In genomic region chr17:25885636-25886035, GRCm38 (mm10) we compare ENCODE assay signal across 9 mouse cellular contexts. TPM values are rescaled to one million over a fixed set of nuclear protein-coding genes. Genes with fewer than 3 reads are reported as not detected.
DNase-seq lines count a peak whose midpoint lies in the region; ATAC-seq and TF ChIP-seq lines count a peak whose summit lies in the region.
"Had no signal": no experiment of that assay in that cellular context is flagged by ENCODE, and none has a peak within 500 bp of the region (broad histone marks: within the 10 kb centered on the region; RNA-seq: fewer than 3 reads in every experiment).

No protein-coding gene starts in this region.

- no peak overlapping the region for H3K27ac ChIP-seq in layer of hippocampus, adult 2 months
- no peak overlapping the region for H3K27ac ChIP-seq in midbrain, postnatal 0 days (ENCODE audit: low read depth, low read length)
- H3K27ac ChIP-seq: hindbrain, embryonic 13.5 days had no signal

- H3K27me3 ChIP-seq in E14TG2a.4 (ENCODE audit: insufficient read depth, low read length), result no peaks in the 10 kb centered on the region
- no peaks in the 10 kb centered on the region for H3K27me3 ChIP-seq in midbrain, postnatal 0 days (ENCODE audit: insufficient read depth, low read length)
- H3K27me3 ChIP-seq: hindbrain, embryonic 13.5 days had no signal

- no peak for DNase-seq in layer of hippocampus, adult 2 months (ENCODE audit: low spot score in 2 of 2)
- DNase-seq in layer of hippocampus, postnatal 14 days (ENCODE audit: low spot score in 2 of 2), result no peak
- DNase-seq in midbrain, postnatal 0 days (ENCODE audit: low spot score), result peak; percentile 22
- DNase-seq in layer of hippocampus, adult 8-10 months (ENCODE audit: low spot score in 2 of 2), result no peak
- DNase-seq: adrenal gland, adult 8-10 months had no signal

- ATAC-seq in common myeloid progenitor, adult 5-6 weeks (replicated peaks; ENCODE audit: low read depth, poor library complexity, severe bottlenecking), result peak; percentile 84
- 0 out of 2 replicates have a peak, but pooled peaks have one; percentile 25 for ATAC-seq in midbrain, postnatal 0 days (ENCODE audit: low FRiP score)
- ATAC-seq in inflammation-experienced regulatory T-cells, adult 6 months, result no peak

- peak; percentile 75 for TF ChIP-seq CTCF in layer of hippocampus, adult 2 months (conservative IDR thresholded peaks at IDR 0.05)
- peak; percentile 84 for TF ChIP-seq CTCF in E14TG2a.4 (conservative IDR thresholded peaks at IDR 0.05; ENCODE audit: low read length)
- peak; percentile 67 for TF ChIP-seq CTCF in midbrain, postnatal 0 days (IDR thresholded peaks at IDR 0.05)

- peaks cover 85% of the 10 kb centered on the region for H3K4me1 ChIP-seq in E14TG2a.4 (replicated peaks; ENCODE audit: low read depth, low read length)
- H3K4me1 ChIP-seq in midbrain, postnatal 0 days (ENCODE audit: insufficient read depth, low read length), result peaks cover 2% of the 10 kb centered on the region; the same call in 1 of the 2 replicates

- H3K36me3 ChIP-seq in E14TG2a.4 (ENCODE audit: insufficient read depth, low read length), result peaks cover 86% of the 10 kb centered on the region
- peaks cover 32% of the 10 kb centered on the region for H3K36me3 ChIP-seq in midbrain, postnatal 0 days (ENCODE audit: insufficient read depth, low read length)

- no peak overlapping the region for H3K4me2 ChIP-seq in midbrain, postnatal 0 days (ENCODE audit: low read depth, low read length, poor library complexity, severe bottlenecking)
- H3K4me2 ChIP-seq: hindbrain, embryonic 13.5 days had no signal

- WGBS in midbrain, postnatal 0 days, result 54% methylated on average over 4 of the region's 4 CpGs

- no peaks in the 10 kb centered on the region for H3K9me3 ChIP-seq in E14TG2a.4 (ENCODE audit: low read length)
- H3K9me3 ChIP-seq in midbrain, postnatal 0 days (ENCODE audit: low read length), result no peaks in the 10 kb centered on the region
- H3K9me3 ChIP-seq: hindbrain, embryonic 13.5 days had no signal

- no peak overlapping the region for H3K9ac ChIP-seq in midbrain, postnatal 0 days (replicated peaks; ENCODE audit: low read length, poor library complexity, severe bottlenecking)
- H3K9ac ChIP-seq: hindbrain, embryonic 13.5 days had no signal

- H3K4me3 ChIP-seq in layer of hippocampus, adult 2 months, result no peak overlapping the region
- no peak overlapping the region for H3K4me3 ChIP-seq in E14TG2a.4 (replicated peaks; ENCODE audit: low read length)
- H3K4me3 ChIP-seq in midbrain, postnatal 0 days (ENCODE audit: low read depth, low read length), result no peak overlapping the region
- H3K4me3 ChIP-seq: hindbrain, embryonic 13.5 days had no signal

RNA-seq across cellular contexts. Expression of gene Wfikkn1, which starts 5.0 kb away (rescaled TPM):
- 1 to 10 TPM; 1.7 to 2.8 TPM for total RNA-seq in layer of hippocampus, adult 2 months (2021)
- 1 to 10 TPM; 1.8 to 2.3 TPM for total RNA-seq in layer of hippocampus, postnatal 14 days (2021)
- 0.78 and 1.0 TPM in 2 replicates for total RNA-seq in common myeloid progenitor, adult 5-6 weeks (2017)
- 0.77 and 1.7 TPM in 2 replicates for total RNA-seq in midbrain, postnatal 0 days (2014; rRNA removed)
- polyA plus RNA-seq in midbrain, postnatal 0 days (2015; fragmentation: Nextera tagmentation; extraction: Ambion mirVana), result 0.42 and 0.56 TPM in 2 replicates
- total RNA-seq in layer of hippocampus, adult 8-10 months (2022), result 1 to 10 TPM; 1.6 to 2.4 (median 1.9) TPM
- 1 to 10 TPM in 2 of 3 experiments, under 1 TPM in 1; 0.93 to 1.9 (median 1.4) TPM for polyA plus RNA-seq in inflammation-experienced regulatory T-cells, adult 6 months (2017; shearing (Covaris generic))

RNA-seq across cellular contexts. Expression of gene Mettl26, which starts 10.8 kb away (rescaled TPM):
- 10 to 100 TPM; 39.0 to 39.9 TPM for total RNA-seq in layer of hippocampus, adult 2 months (2021)
- total RNA-seq in layer of hippocampus, postnatal 14 days (2021), result 10 to 100 TPM; 39.3 to 44.7 TPM
- 13.9 and 15.9 TPM in 2 replicates for total RNA-seq in common myeloid progenitor, adult 5-6 weeks (2017)
- total RNA-seq in midbrain, postnatal 0 days (2014; rRNA removed), result 53.8 and 64.8 TPM in 2 replicates
- polyA plus RNA-seq in midbrain, postnatal 0 days (2015; fragmentation: Nextera tagmentation; extraction: Ambion mirVana), result 67.3 and 74.0 TPM in 2 replicates
- 10 to 100 TPM; 37.5 to 42.2 (median 39.1) TPM for total RNA-seq in layer of hippocampus, adult 8-10 months (2022)
- 100 to 1,000 TPM in 1 of 3 experiments, 10 to 100 TPM in 2; 91.1 to 121 (median 98.2) TPM for polyA plus RNA-seq in inflammation-experienced regulatory T-cells, adult 6 months (2017; shearing (Covaris generic))

RNA-seq across cellular contexts. Expression of gene Mcrip2, which starts 17.1 kb away (rescaled TPM):
- total RNA-seq in layer of hippocampus, adult 2 months (2021), result 10 to 100 TPM; 20.9 to 21.6 TPM
- total RNA-seq in layer of hippocampus, postnatal 14 days (2021), result 10 to 100 TPM; 29.2 to 39.0 TPM
- total RNA-seq in common myeloid progenitor, adult 5-6 weeks (2017), result 22.3 and 24.0 TPM in 2 replicates
- 14.6 and 29.9 TPM in 2 replicates for total RNA-seq in midbrain, postnatal 0 days (2014; rRNA removed)
- polyA plus RNA-seq in midbrain, postnatal 0 days (2015; fragmentation: Nextera tagmentation; extraction: Ambion mirVana), result 39.5 and 45.5 TPM in 2 replicates
- total RNA-seq in layer of hippocampus, adult 8-10 months (2022), result 10 to 100 TPM; 16.9 to 26.9 (median 21.5) TPM
- polyA plus RNA-seq in inflammation-experienced regulatory T-cells, adult 6 months (2017; shearing (Covaris generic)), result 1 to 10 TPM; 2.5 to 3.9 (median 3.5) TPM

RNA-seq across cellular contexts. Expression of gene Wdr90, which starts 24.3 kb away (rescaled TPM):
- total RNA-seq in layer of hippocampus, adult 2 months (2021), result 10 to 100 TPM; 21.7 to 24.6 TPM
- 10 to 100 TPM; 24.0 to 25.8 TPM for total RNA-seq in layer of hippocampus, postnatal 14 days (2021)
- total RNA-seq in common myeloid progenitor, adult 5-6 weeks (2017), result 18.6 and 23.8 TPM in 2 replicates
- 36.2 and 44.3 TPM in 2 replicates for total RNA-seq in midbrain, postnatal 0 days (2014; rRNA removed)
- polyA plus RNA-seq in midbrain, postnatal 0 days (2015; fragmentation: Nextera tagmentation; extraction: Ambion mirVana), result 14.2 and 15.0 TPM in 2 replicates
- total RNA-seq in layer of hippocampus, adult 8-10 months (2022), result 10 to 100 TPM; 19.0 to 28.8 (median 23.6) TPM
- polyA plus RNA-seq in inflammation-experienced regulatory T-cells, adult 6 months (2017; shearing (Covaris generic)), result 1 to 10 TPM; 3.3 to 7.0 (median 6.8) TPM

RNA-seq across cellular contexts. Expression of gene Rab40c, which starts 33.9 kb away (rescaled TPM):
- total RNA-seq in layer of hippocampus, adult 2 months (2021), result 10 to 100 TPM; 50.1 to 51.1 TPM
- 10 to 100 TPM; 48.6 to 52.2 TPM for total RNA-seq in layer of hippocampus, postnatal 14 days (2021)
- 1.0 and 7.0 TPM in 2 replicates for total RNA-seq in common myeloid progenitor, adult 5-6 weeks (2017)
- 42.1 and 43.0 TPM in 2 replicates for total RNA-seq in midbrain, postnatal 0 days (2014; rRNA removed)
- 36.2 and 38.9 TPM in 2 replicates for polyA plus RNA-seq in midbrain, postnatal 0 days (2015; fragmentation: Nextera tagmentation; extraction: Ambion mirVana)
- total RNA-seq in layer of hippocampus, adult 8-10 months (2022), result 10 to 100 TPM; 42.0 to 72.9 (median 46.4) TPM
- 1 to 10 TPM; 6.0 to 7.9 (median 7.5) TPM for polyA plus RNA-seq in inflammation-experienced regulatory T-cells, adult 6 months (2017; shearing (Covaris generic))
